Mouse (Mus musculus): Measurements from ENCODE around the gene Fgfr3. TPM values are rescaled to one million over a fixed set of nuclear protein-coding genes. Genes with fewer than 3 reads are reported as not detected.

Gene Fgfr3
- polyA plus RNA-seq, 1 experiment from 2014 or later, result 9.8 TPM

GRCm38 (mm10) chr5:33687142-33687541, 34.3 kb upstream of the Fgfr3 start:
- ATAC-seq, result no peak
- H3K27me3 ChIP-seq (replicated peaks; ENCODE audit: control insufficient read depth, insufficient read depth, low read length), result no peaks in the 10 kb centered on the region
- H3K27ac ChIP-seq (ENCODE audit: low read length), result no peak overlapping the region

GRCm38 (mm10) chr5:33688278-33689220, 32.9 kb upstream of the Fgfr3 start:
- Histone ChIP-seq H3K4me3 (ENCODE audit: low read length) (no peak overlapping the region), H3K9me3 (ENCODE audit: control insufficient read depth, low read length) (no peaks in the 10 kb centered on the region), H3K4me2 (ENCODE audit: low read depth, low read length) (no peak overlapping the region), H3K9ac (ENCODE audit: low read depth, low read length) (0 out of 2 replicates have a peak overlapping the region, but pooled peaks have one; percentile 19), H3K27ac (ENCODE audit: low read length) (no peak overlapping the region), H3K4me1 (ENCODE audit: control insufficient read depth, insufficient read depth, low read length) (peaks cover 26% of the 10 kb centered on the region), H3K36me3 (ENCODE audit: control insufficient read depth, insufficient read depth, low read length) (no peaks in the 10 kb centered on the region), H3K27me3 (replicated peaks; ENCODE audit: control insufficient read depth, insufficient read depth, low read length) (no peaks in the 10 kb centered on the region)
- ATAC-seq, result no peak
- WGBS, result 69% methylated on average over 14 of the region's 14 CpGs

More at GRCm38 (mm10) chr5:33687142-33687541, 34.3 kb upstream of the Fgfr3 start:
- no peak overlapping the region for H3K4me3 ChIP-seq (ENCODE audit: low read length)
- no peaks in the 10 kb centered on the region for H3K9me3 ChIP-seq (ENCODE audit: control insufficient read depth, low read length)
- H3K36me3 ChIP-seq (ENCODE audit: control insufficient read depth, insufficient read depth, low read length), result no peaks in the 10 kb centered on the region
- no peak overlapping the region for H3K4me2 ChIP-seq (ENCODE audit: low read depth, low read length)
- H3K4me1 ChIP-seq (ENCODE audit: control insufficient read depth, insufficient read depth, low read length), result peaks cover 13% of the 10 kb centered on the region
- WGBS, result 62% methylated on average over 4 of the region's 4 CpGs
- no peak overlapping the region for H3K9ac ChIP-seq (ENCODE audit: low read depth, low read length)

GRCm38 (mm10) chr5:33689221-33689844, 32.1 kb upstream of the Fgfr3 start:
- Histone ChIP-seq H3K9me3 (ENCODE audit: control insufficient read depth, low read length) (no peaks in the 10 kb centered on the region), H3K27me3 (replicated peaks; ENCODE audit: control insufficient read depth, insufficient read depth, low read length) (no peaks in the 10 kb centered on the region), H3K36me3 (ENCODE audit: control insufficient read depth, insufficient read depth, low read length) (no peaks in the 10 kb centered on the region), H3K9ac (ENCODE audit: low read depth, low read length) (0 out of 2 replicates have a peak overlapping the region, but pooled peaks have one; percentile 19), H3K4me2 (ENCODE audit: low read depth, low read length) (no peak overlapping the region), H3K4me1 (ENCODE audit: control insufficient read depth, insufficient read depth, low read length) (peaks cover 26% of the 10 kb centered on the region), H3K4me3 (ENCODE audit: low read length) (no peak overlapping the region), H3K27ac (ENCODE audit: low read length) (no peak overlapping the region)
- 59% methylated on average over 20 of the region's 20 CpGs for WGBS
- ATAC-seq, result peak; percentile 32; the same call in 1 of the 2 replicates

GRCm38 (mm10) chr5:33689852-33690645, 31.4 kb upstream of the Fgfr3 start:
- ATAC-seq, result no peak
- no peaks in the 10 kb centered on the region for H3K9me3 ChIP-seq (ENCODE audit: control insufficient read depth, low read length)
- H3K9ac ChIP-seq (ENCODE audit: low read depth, low read length), result no peak overlapping the region
- H3K27ac ChIP-seq (ENCODE audit: low read length), result no peak overlapping the region
- 79% methylated on average over 11 of the region's 11 CpGs for WGBS
- no peaks in the 10 kb centered on the region for H3K36me3 ChIP-seq (ENCODE audit: control insufficient read depth, insufficient read depth, low read length)
- peaks cover 32% of the 10 kb centered on the region for H3K4me1 ChIP-seq (ENCODE audit: control insufficient read depth, insufficient read depth, low read length)
- H3K4me2 ChIP-seq (ENCODE audit: low read depth, low read length), result no peak overlapping the region
- H3K27me3 ChIP-seq (replicated peaks; ENCODE audit: control insufficient read depth, insufficient read depth, low read length), result no peaks in the 10 kb centered on the region
- H3K4me3 ChIP-seq (ENCODE audit: low read length), result no peak overlapping the region

GRCm38 (mm10) chr5:33692393-33692792, 29.1 kb upstream of the Fgfr3 start:
- peak overlapping the region; percentile 49 for H3K4me2 ChIP-seq (ENCODE audit: low read depth, low read length)
- WGBS, result 5% methylated on average over 24 of the region's 24 CpGs
- H3K9me3 ChIP-seq (ENCODE audit: control insufficient read depth, low read length), result no peaks in the 10 kb centered on the region
- H3K4me3 ChIP-seq (ENCODE audit: low read length), result peak overlapping the region; percentile 21
- H3K9ac ChIP-seq (ENCODE audit: low read depth, low read length), result peak overlapping the region; percentile 65
- peak overlapping the region; percentile 56 for H3K27ac ChIP-seq (ENCODE audit: low read length)
- peaks cover 44% of the 10 kb centered on the region for H3K4me1 ChIP-seq (ENCODE audit: control insufficient read depth, insufficient read depth, low read length)
- H3K27me3 ChIP-seq (replicated peaks; ENCODE audit: control insufficient read depth, insufficient read depth, low read length), result no peaks in the 10 kb centered on the region
- peak; percentile 51 for ATAC-seq
- H3K36me3 ChIP-seq (ENCODE audit: control insufficient read depth, insufficient read depth, low read length), result no peaks in the 10 kb centered on the region

- Histone ChIP-seq H3K9me3 (ENCODE audit: control insufficient read depth, low read length) (no peaks in the 10 kb centered on the region), H3K4me3 (ENCODE audit: low read length) (no peak overlapping the region), H3K27ac (ENCODE audit: low read length) (no peak overlapping the region), H3K4me2 (ENCODE audit: low read depth, low read length) (0 out of 2 replicates have a peak overlapping the region, but pooled peaks have one; percentile 96), H3K27me3 (replicated peaks; ENCODE audit: control insufficient read depth, insufficient read depth, low read length) (no peaks in the 10 kb centered on the region), H3K4me1 (ENCODE audit: control insufficient read depth, insufficient read depth, low read length) (peaks cover 44% of the 10 kb centered on the region), H3K9ac (ENCODE audit: low read depth, low read length) (peak overlapping the region; percentile 78; the same call in 1 of the 2 replicates), H3K36me3 (ENCODE audit: control insufficient read depth, insufficient read depth, low read length) (no peaks in the 10 kb centered on the region)
- peak; percentile 10; the same call in 1 of the 2 replicates for ATAC-seq
- WGBS, result 71% methylated on average over 9 of the region's 9 CpGs
Observed at GRCm38 (mm10) chr5:33694461-33694847, 27.0 kb upstream of the Fgfr3 start.

- H3K27ac ChIP-seq (ENCODE audit: low read length), result peak overlapping the region; percentile 29; the same call in 1 of the 2 replicates
- 4% methylated on average over 62 of the region's 71 CpGs for WGBS
- H3K9ac ChIP-seq (ENCODE audit: low read depth, low read length), result peak overlapping the region; percentile 78
- H3K36me3 ChIP-seq (ENCODE audit: control insufficient read depth, insufficient read depth, low read length), result no peaks in the 10 kb centered on the region
- peak overlapping the region; percentile 96 for H3K4me2 ChIP-seq (ENCODE audit: low read depth, low read length)
- peaks cover 41% of the 10 kb centered on the region for H3K4me1 ChIP-seq (ENCODE audit: control insufficient read depth, insufficient read depth, low read length)
- H3K27me3 ChIP-seq (replicated peaks; ENCODE audit: control insufficient read depth, insufficient read depth, low read length), result no peaks in the 10 kb centered on the region
- H3K4me3 ChIP-seq (ENCODE audit: low read length), result peak overlapping the region; percentile 53
- peak; percentile 54 for ATAC-seq
- H3K9me3 ChIP-seq (ENCODE audit: control insufficient read depth, low read length), result no peaks in the 10 kb centered on the region
Observed at GRCm38 (mm10) chr5:33694848-33695717, 26.4 kb upstream of the Fgfr3 start.

- Histone ChIP-seq H3K36me3 (ENCODE audit: control insufficient read depth, insufficient read depth, low read length) (no peaks in the 10 kb centered on the region), H3K27ac (ENCODE audit: low read length) (peak overlapping the region; percentile 45), H3K9me3 (ENCODE audit: control insufficient read depth, low read length) (no peaks in the 10 kb centered on the region), H3K4me1 (ENCODE audit: control insufficient read depth, insufficient read depth, low read length) (peaks cover 45% of the 10 kb centered on the region), H3K27me3 (replicated peaks; ENCODE audit: control insufficient read depth, insufficient read depth, low read length) (no peaks in the 10 kb centered on the region), H3K4me3 (ENCODE audit: low read length) (peak overlapping the region; percentile 53), H3K9ac (ENCODE audit: low read depth, low read length) (peak overlapping the region; percentile 78), H3K4me2 (ENCODE audit: low read depth, low read length) (peak overlapping the region; percentile 96)
- peak; percentile 39 for ATAC-seq
- WGBS, result 6% methylated on average over 24 of the region's 24 CpGs
Observed at GRCm38 (mm10) chr5:33695718-33696121, 25.8 kb upstream of the Fgfr3 start.
